Mouse (Mus musculus): ENCODE data around the gene Zfp296. TPM values are rescaled to one million over a fixed set of nuclear protein-coding genes. Genes with fewer than 3 reads are reported as not detected.
A peak's percentile ranks its signal among the peaks of the same experiment; 100 is the strongest.

Zfp296 gene
- polyA plus RNA-seq, 1 experiment from 2014 or later, result 2.6 TPM

GRCm38 (mm10) chr7:19563884-19564283 lies 13.2 kb upstream of the Zfp296 start:
- peaks cover 19% of the 10 kb centered on the region for H3K36me3 ChIP-seq
- H3K4me2 ChIP-seq, result peak overlapping the region; percentile 82
- no peak overlapping the region for H3K4me3 ChIP-seq (replicated peaks)
- 0 out of 2 replicates have a peak overlapping the region, but pooled peaks have one; percentile 4 for H3K27ac ChIP-seq
- 84% methylated on average over 3 of the region's 3 CpGs for WGBS
- H3K4me1 ChIP-seq, result peaks cover 21% of the 10 kb centered on the region
- H3K9ac ChIP-seq, result no peak overlapping the region
- no peaks in the 10 kb centered on the region for H3K9me3 ChIP-seq
- no peaks in the 10 kb centered on the region for H3K27me3 ChIP-seq (replicated peaks)
- 0 out of 2 replicates have a peak, but pooled peaks have one; percentile 17 for ATAC-seq (ENCODE audit: insufficient read depth, low FRiP score, low read depth)

DNA sequence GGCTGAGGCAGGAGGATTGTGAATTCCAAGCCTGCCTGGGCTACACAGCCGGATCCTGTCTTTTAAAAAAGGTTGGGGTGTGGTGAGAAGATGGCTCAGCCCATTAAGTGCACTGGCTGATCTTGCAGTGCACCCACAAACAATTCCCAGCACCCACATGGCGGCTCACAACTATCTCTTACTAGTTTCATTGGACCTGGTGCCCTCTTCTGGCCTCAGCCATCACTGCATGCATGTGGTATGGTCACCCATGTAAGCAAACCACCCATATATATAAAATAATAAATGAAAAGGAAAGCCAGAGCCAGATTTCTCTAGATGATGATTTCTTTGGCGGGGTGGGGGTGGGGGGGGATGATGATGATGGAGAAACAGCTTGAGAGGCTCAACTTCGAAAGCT lies 12.6 kb upstream of the Zfp296 start:
- Histone ChIP-seq H3K27me3 (replicated peaks) (no peaks in the 10 kb centered on the region), H3K27ac (no peak overlapping the region), H3K36me3 (peaks cover 20% of the 10 kb centered on the region), H3K9me3 (no peaks in the 10 kb centered on the region), H3K4me2 (no peak overlapping the region), H3K4me1 (peaks cover 15% of the 10 kb centered on the region), H3K4me3 (replicated peaks) (no peak overlapping the region), H3K9ac (no peak overlapping the region)
- 88% methylated on average over 4 of the region's 4 CpGs for WGBS
- ATAC-seq (ENCODE audit: insufficient read depth, low FRiP score, low read depth), result no peak

DNA sequence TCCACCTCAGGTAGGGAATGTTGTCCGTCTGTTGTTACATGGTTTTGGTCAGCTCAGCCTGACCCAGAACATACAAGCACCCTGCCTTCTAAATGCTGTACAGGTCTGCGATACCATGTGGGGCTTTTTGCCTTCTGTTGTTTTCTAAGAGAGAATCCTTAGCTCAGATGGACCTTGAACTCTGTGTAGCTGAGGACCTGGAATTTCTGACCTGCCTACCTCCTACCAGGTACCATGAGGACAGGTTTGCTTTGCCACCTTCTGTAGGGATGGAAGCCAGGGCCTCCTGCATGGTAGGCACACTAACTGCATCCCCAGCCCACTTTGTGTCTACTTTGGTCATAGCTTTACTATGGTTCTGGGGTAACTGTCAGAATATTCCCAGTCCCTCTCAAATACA lies 11.3 kb upstream of the Zfp296 start:
- no peak overlapping the region for H3K4me2 ChIP-seq
- 95% methylated on average over 2 of the region's 2 CpGs for WGBS
- peaks cover 32% of the 10 kb centered on the region for H3K36me3 ChIP-seq
- no peak overlapping the region for H3K4me3 ChIP-seq (replicated peaks)
- H3K27ac ChIP-seq, result no peak overlapping the region
- no peaks in the 10 kb centered on the region for H3K9me3 ChIP-seq
- H3K9ac ChIP-seq, result no peak overlapping the region
- H3K4me1 ChIP-seq, result peaks cover 4% of the 10 kb centered on the region; the same call in 1 of the 2 replicates
- no peaks in the 10 kb centered on the region for H3K27me3 ChIP-seq (replicated peaks)
- ATAC-seq (ENCODE audit: insufficient read depth, low FRiP score, low read depth), result no peak

DNA sequence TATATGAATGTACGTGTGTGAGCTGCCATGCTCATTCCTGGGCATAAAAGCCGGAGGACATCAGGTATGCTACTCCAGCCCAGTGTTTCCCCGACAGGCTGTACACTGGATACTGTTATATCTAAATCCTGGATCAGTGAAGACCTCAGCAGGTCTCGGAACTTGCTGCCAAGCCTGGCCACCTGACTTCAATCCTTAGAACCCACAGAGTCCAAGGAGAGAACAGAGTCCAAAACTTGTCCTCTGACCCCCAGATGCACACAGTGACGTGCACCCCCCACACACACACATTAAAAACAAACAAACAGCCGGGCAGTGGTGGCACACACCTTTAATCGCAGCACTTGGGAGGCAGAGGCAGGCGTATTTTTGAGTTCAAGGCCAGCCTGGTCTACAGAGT lies 9.7 kb upstream of the Zfp296 start:
- ATAC-seq (ENCODE audit: insufficient read depth, low FRiP score, low read depth), result no peak
- Histone ChIP-seq H3K36me3 (peaks cover 32% of the 10 kb centered on the region), H3K9me3 (no peaks in the 10 kb centered on the region), H3K27me3 (replicated peaks) (no peaks in the 10 kb centered on the region), H3K4me1 (peaks cover 12% of the 10 kb centered on the region), H3K4me3 (replicated peaks) (no peak overlapping the region), H3K27ac (no peak overlapping the region), H3K4me2 (no peak overlapping the region), H3K9ac (no peak overlapping the region)
- 87% methylated on average over 8 of the region's 8 CpGs for WGBS

- Histone ChIP-seq H3K4me3 (replicated peaks) (no peak overlapping the region), H3K4me2 (no peak overlapping the region), H3K4me1 (peaks cover 13% of the 10 kb centered on the region; the same call in 1 of the 2 replicates), H3K36me3 (peaks cover 28% of the 10 kb centered on the region; the same call in 1 of the 2 replicates), H3K9ac (no peak overlapping the region), H3K27ac (no peak overlapping the region), H3K27me3 (replicated peaks) (no peaks in the 10 kb centered on the region), H3K9me3 (no peaks in the 10 kb centered on the region)
- ATAC-seq (ENCODE audit: insufficient read depth, low FRiP score, low read depth), result no peak
- WGBS, result 86% methylated on average over 3 of the region's 3 CpGs
Measured at GRCm38 (mm10) chr7:19569647-19570046, 7.4 kb upstream of the Zfp296 start.

- peak overlapping the region; percentile 88 for H3K27ac ChIP-seq
- H3K4me3 ChIP-seq (replicated peaks), result peak overlapping the region; percentile 72
- peaks cover 14% of the 10 kb centered on the region for H3K27me3 ChIP-seq (replicated peaks)
- peak; percentile 87 for ATAC-seq (ENCODE audit: insufficient read depth, low FRiP score, low read depth)
- H3K36me3 ChIP-seq, result peaks cover 13% of the 10 kb centered on the region; the same call in 1 of the 2 replicates
- under 1% methylated on average over 53 of the region's 53 CpGs for WGBS
- H3K4me2 ChIP-seq, result peak overlapping the region; percentile 91
- H3K9ac ChIP-seq, result peak overlapping the region; percentile 65
- peaks cover 26% of the 10 kb centered on the region for H3K4me1 ChIP-seq
- no peaks in the 10 kb centered on the region for H3K9me3 ChIP-seq
Measured at GRCm38 (mm10) chr7:19572926-19573775, 3.9 kb upstream of the Zfp296 start.

GRCm38 (mm10) chr7:19573776-19574140 lies 3.3 kb upstream of the Zfp296 start:
- WGBS, result 17% methylated on average over 16 of the region's 16 CpGs
- H3K36me3 ChIP-seq, result peaks cover 13% of the 10 kb centered on the region; the same call in 1 of the 2 replicates
- H3K4me2 ChIP-seq, result peak overlapping the region; percentile 91
- peak overlapping the region; percentile 72 for H3K4me3 ChIP-seq (replicated peaks)
- H3K27me3 ChIP-seq (replicated peaks), result peaks cover 18% of the 10 kb centered on the region
- H3K9ac ChIP-seq, result peak overlapping the region; percentile 65
- peak overlapping the region; percentile 88 for H3K27ac ChIP-seq
- peaks cover 27% of the 10 kb centered on the region for H3K4me1 ChIP-seq
- no peaks in the 10 kb centered on the region for H3K9me3 ChIP-seq
- ATAC-seq (ENCODE audit: insufficient read depth, low FRiP score, low read depth), result 0 out of 2 replicates have a peak, but pooled peaks have one; percentile 0

GRCm38 (mm10) chr7:19575559-19575958 lies 1.5 kb upstream of the Zfp296 start:
- peaks cover 18% of the 10 kb centered on the region for H3K27me3 ChIP-seq (replicated peaks)
- WGBS, result 57% methylated on average over 3 of the region's 3 CpGs
- H3K27ac ChIP-seq, result no peak overlapping the region
- no peaks in the 10 kb centered on the region for H3K9me3 ChIP-seq
- H3K9ac ChIP-seq, result no peak overlapping the region
- ATAC-seq (ENCODE audit: insufficient read depth, low FRiP score, low read depth), result no peak
- H3K4me2 ChIP-seq, result no peak overlapping the region
- peaks cover 27% of the 10 kb centered on the region for H3K4me1 ChIP-seq
- H3K36me3 ChIP-seq, result 0 out of 2 replicates have a peak, but pooled peaks cover 6% of the 10 kb centered on the region
- H3K4me3 ChIP-seq (replicated peaks), result no peak overlapping the region

DNA sequence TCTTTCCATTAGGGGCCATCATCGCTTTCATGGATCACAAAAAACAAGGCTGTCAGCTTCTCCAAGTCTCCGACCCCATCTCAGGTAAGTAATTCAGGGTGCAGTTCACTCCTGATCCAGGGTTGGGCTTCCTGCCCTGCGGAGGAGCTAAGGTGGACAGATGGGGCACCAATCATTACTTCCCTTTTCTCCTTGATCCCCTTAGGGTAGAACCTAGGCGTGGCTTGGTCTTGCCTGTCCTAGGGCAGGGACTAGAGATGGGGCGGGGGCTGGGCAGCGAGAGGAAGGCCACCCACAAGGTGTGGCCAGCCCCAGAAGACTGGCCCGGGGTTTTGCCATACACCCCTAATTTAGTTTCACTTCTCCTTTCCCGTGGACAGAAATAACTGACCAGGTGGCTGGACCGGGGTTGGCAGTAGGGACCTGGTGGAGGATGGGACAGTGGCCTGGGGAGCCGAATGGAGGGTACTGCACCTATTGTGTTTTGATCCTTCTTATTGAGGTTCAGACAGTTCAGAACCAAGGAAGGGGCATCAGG lies 859 bp downstream of the Zfp296 start:
- ATAC-seq (ENCODE audit: insufficient read depth, low FRiP score, low read depth), result no peak

DNA sequence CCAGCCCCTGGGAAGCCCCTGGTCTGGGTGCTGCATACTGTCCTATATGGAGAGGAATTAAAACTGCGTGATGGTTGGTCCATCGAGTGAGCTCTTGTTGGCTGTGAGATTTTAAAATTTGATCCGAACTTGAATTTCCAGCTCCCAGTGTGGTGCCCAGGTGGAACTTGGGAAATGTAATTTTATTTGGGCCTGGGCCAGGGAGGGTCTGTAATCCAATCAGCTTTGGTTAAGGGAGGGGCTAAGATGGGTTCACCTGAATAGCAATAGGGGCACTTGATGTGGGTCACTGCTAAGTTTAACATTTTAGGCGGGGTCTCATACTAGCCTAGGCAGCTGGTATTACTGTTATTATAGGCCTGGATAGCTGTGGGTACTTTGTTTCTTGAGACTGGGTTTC lies 1.3 kb downstream of the Zfp296 start:
- WGBS, result 62% methylated on average over 4 of the region's 4 CpGs
- no peak for ATAC-seq (ENCODE audit: insufficient read depth, low FRiP score, low read depth)
- Histone ChIP-seq H3K4me1 (peaks cover 14% of the 10 kb centered on the region), H3K4me3 (replicated peaks) (peak overlapping the region; percentile 45), H3K36me3 (peaks cover 22% of the 10 kb centered on the region), H3K4me2 (peak overlapping the region; percentile 95), H3K27me3 (replicated peaks) (peaks cover 18% of the 10 kb centered on the region), H3K9me3 (no peaks in the 10 kb centered on the region), H3K9ac (no peak overlapping the region), H3K27ac (no peak overlapping the region)

More for the DNA sequence above, 859 bp downstream of the Zfp296 start:
- peaks cover 18% of the 10 kb centered on the region for H3K27me3 ChIP-seq (replicated peaks)
- 16% methylated on average over 10 of the region's 10 CpGs for WGBS
- H3K4me1 ChIP-seq, result peaks cover 14% of the 10 kb centered on the region
- peaks cover 20% of the 10 kb centered on the region for H3K36me3 ChIP-seq
- peak overlapping the region; percentile 33; the same call in 1 of the 2 replicates for H3K9ac ChIP-seq
- H3K27ac ChIP-seq, result no peak overlapping the region
- no peaks in the 10 kb centered on the region for H3K9me3 ChIP-seq
- peak overlapping the region; percentile 95 for H3K4me2 ChIP-seq
- H3K4me3 ChIP-seq (replicated peaks), result peak overlapping the region; percentile 45

DNA sequence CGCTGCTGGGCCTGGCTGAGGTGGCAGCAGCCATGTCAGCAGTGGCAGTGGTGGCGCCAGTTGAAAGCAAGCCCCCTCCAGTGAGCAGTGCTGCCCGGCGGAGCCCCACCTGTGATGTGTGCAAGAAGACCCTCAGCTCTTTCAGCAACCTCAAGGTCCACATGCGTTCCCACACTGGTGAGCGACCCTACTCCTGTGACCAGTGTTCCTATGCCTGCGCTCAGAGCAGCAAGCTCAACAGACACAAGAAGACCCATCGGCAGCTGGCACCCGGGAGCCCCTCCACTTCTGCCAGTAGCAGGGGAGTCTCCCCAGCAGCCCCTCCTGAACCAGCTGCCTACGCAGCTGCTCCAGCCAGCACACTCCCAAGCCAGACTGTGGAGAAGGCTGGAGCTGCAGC lies 2.7 kb downstream of the Zfp296 start:
- peaks cover 14% of the 10 kb centered on the region for H3K4me1 ChIP-seq
- no peaks in the 10 kb centered on the region for H3K9me3 ChIP-seq
- H3K27me3 ChIP-seq (replicated peaks), result peaks cover 18% of the 10 kb centered on the region
- peaks cover 35% of the 10 kb centered on the region for H3K36me3 ChIP-seq
- WGBS, result 85% methylated on average over 10 of the region's 10 CpGs
- H3K4me3 ChIP-seq (replicated peaks), result no peak overlapping the region
- H3K4me2 ChIP-seq, result no peak overlapping the region
- peak overlapping the region; percentile 59; the same call in 1 of the 2 replicates for H3K27ac ChIP-seq
- no peak overlapping the region for H3K9ac ChIP-seq
- no peak for ATAC-seq (ENCODE audit: insufficient read depth, low FRiP score, low read depth)

DNA sequence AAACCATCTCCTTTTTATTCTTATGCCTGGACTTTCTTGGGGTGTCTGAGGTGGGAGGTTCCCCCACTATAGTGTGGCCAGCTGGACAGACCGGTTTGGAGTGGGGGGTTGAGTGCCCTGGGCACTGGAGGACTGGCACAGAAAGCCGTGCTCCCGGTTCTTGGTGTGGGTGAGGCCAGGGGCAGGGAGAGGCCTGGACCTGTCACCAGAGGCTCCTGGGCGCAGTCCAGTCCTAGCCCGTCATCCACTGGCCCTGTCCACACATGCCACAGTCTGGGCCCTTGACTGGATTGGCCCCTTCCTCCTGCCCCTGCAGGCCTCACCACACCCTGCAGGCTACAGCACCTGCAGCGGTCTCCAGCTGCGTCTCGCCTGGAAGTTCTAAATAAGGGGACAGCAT lies 3.5 kb downstream of the Zfp296 start:
- peaks cover 18% of the 10 kb centered on the region for H3K27me3 ChIP-seq (replicated peaks)
- no peak overlapping the region for H3K4me3 ChIP-seq (replicated peaks)
- H3K36me3 ChIP-seq, result peaks cover 41% of the 10 kb centered on the region
- WGBS, result 83% methylated on average over 8 of the region's 8 CpGs
- H3K9me3 ChIP-seq, result no peaks in the 10 kb centered on the region
- H3K4me2 ChIP-seq, result no peak overlapping the region
- ATAC-seq (ENCODE audit: insufficient read depth, low FRiP score, low read depth), result no peak
- peaks cover 14% of the 10 kb centered on the region for H3K4me1 ChIP-seq
- no peak overlapping the region for H3K9ac ChIP-seq
- H3K27ac ChIP-seq, result peak overlapping the region; percentile 59

Measured in stomach, embryonic 15.5 days (tissue).